Mouse (Mus musculus) hindbrain, embryonic 13.5 days (tissue): ENCODE results near the gene Cldn1. TPM values are rescaled to one million over a fixed set of nuclear protein-coding genes. Genes with fewer than 3 reads are reported as not detected.

ENCODE experiments used
- ATAC-seq: fragments of 200-750 bp; cut with Nextera tagmentation; 2 replicates; pipeline ENCODE4 v1.8.0; 2017; ENCODE audit warnings: moderate TSS enrichment; ENCODE audit not compliant: low FRiP score
- H3K27ac ChIP-seq: fragments of 300-500 bp; sonication (generic); 2 replicates; pipeline ENCODE4 v1.5.1; 2015; ENCODE audit warnings: inconsistent platforms, mild to moderate bottlenecking, moderate library complexity
- H3K27me3 ChIP-seq: fragments of 300-500 bp; sonication (generic); 2 replicates; pipeline ENCODE4 v1.6.1; 2015; ENCODE audit warnings: mild to moderate bottlenecking, inconsistent platforms
- H3K36me3 ChIP-seq: fragments of 300-500 bp; sonication (generic); 2 replicates; pipeline ENCODE4 v1.6.1; 2015; ENCODE audit warnings: mild to moderate bottlenecking, inconsistent platforms
- H3K4me1 ChIP-seq: fragments of 300-500 bp; sonication (generic); replicated peaks from 2 replicates; pipeline ENCODE4 v1.6.1; 2015; ENCODE audit warnings: inconsistent platforms
- H3K4me2 ChIP-seq: fragments of 300-500 bp; sonication (generic); 2 replicates; pipeline ENCODE4 v1.6.1; 2015; ENCODE audit warnings: inconsistent platforms, mild to moderate bottlenecking, moderate library complexity
- H3K4me3 ChIP-seq: fragments of 300-500 bp; sonication (generic); 2 replicates; pipeline ENCODE4 v1.5.1; 2015; ENCODE audit warnings: mild to moderate bottlenecking, inconsistent platforms
- H3K9ac ChIP-seq: fragments of 300-500 bp; sonication (generic); 2 replicates; pipeline ENCODE4 v1.6.1; 2015; ENCODE audit warnings: mild to moderate bottlenecking, inconsistent platforms
- H3K9me3 ChIP-seq: fragments of 300-500 bp; sonication (generic); 2 replicates; pipeline ENCODE4 v1.6.1; 2016; ENCODE audit warnings: inconsistent platforms
- WGBS: fragments of 180-500 bp; shearing (Covaris S2); methylation state at CpG from one replicate; pipeline ENCODE4 v1.1.7; 2015; 5-methylcytosine and 5-hydroxymethylcytosine counted together
- polyA plus RNA-seq: library from polyadenylated mRNA; unstranded; fragments of >200 nt; fragmentation: Nextera tagmentation; extraction: Ambion mirVana; gene quantifications from 2 replicates; pipeline ENCODE4 v1.2.1, GENCODE M21; 2015

Cldn1 gene
- polyA plus RNA-seq = 6.0 and 9.8 TPM in 2 replicates

DNA sequence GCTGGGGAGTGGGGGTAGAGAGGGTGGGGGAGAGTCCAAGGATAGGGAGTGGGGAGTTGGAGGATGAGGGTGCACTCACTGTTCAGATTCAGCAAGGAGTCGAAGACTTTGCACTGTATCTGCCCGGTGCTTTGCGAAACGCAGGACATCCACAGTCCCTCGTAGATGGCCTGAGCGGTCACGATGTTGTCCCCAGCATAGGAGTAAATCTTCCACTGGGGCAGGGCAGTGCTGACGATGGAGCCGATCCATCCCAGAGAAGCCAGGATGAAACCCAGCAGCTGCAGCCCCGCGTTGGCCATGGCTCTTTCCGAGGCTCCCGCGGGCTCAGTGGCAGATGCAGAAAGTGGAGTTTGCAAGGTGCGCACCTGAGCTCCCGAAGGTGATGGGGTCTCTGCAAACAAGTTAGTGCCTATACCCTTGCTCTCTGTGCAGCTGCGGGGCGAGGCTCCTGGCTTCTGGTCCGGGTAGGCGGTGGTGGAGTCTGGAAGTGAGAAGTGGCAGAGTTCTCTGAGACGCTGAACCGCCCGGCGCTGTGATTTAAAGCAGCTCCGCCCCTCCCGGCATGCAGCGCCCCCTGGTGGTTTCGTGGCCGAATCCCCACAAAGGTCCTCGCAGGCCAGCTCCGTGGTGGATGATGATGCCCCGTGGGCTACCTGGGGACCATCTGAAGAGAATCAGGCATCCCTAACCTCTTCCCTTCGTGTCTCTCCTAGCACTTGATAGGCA, at the start of gene Cldn1:
Gene Cldn1 (minus strand): TSS at position 517 of the 729 bp plus-strand sequence.
- H3K36me3 ChIP-seq = no peaks in the 10 kb centered on the region
- ATAC-seq = peak; percentile 88
- WGBS = 3% methylated on average over 33 of the region's 33 CpGs

DNA sequence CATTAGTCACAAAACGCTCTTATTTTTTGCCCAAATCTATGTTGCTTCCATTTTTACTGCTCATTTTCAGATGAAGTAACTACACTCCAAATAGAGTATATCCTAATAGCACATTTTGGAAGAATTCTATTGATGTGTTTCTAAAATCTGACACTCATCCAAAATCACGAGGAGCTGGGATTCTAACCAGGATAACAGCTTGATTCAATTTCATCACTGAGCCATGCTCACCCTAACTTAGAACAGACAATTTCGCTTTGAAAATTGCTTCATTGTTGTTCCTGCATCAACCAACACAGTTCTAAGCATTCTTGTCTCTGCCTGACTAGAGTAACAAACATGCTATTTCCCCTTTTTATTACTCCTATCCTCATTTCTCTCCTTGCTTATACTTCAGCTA, 47.0 kb upstream of the Cldn1 start:
- H3K27me3 ChIP-seq = no peaks in the 10 kb centered on the region

More for the DNA sequence above, at the start of gene Cldn1:
- Histone ChIP-seq H3K4me2 (peak within 1 kb of the TSS; percentile 82), H3K27me3 (peaks cover 7% of the 10 kb centered on the region; the same call in 1 of the 2 replicates), H3K9me3 (no peaks in the 10 kb centered on the region), H3K4me1 (peaks cover 9% of the 10 kb centered on the region), H3K4me3 (peak within 1 kb of the TSS; percentile 48), H3K27ac (no peak within 1 kb of the TSS), H3K9ac (peak within 1 kb of the TSS; percentile 60)

DNA sequence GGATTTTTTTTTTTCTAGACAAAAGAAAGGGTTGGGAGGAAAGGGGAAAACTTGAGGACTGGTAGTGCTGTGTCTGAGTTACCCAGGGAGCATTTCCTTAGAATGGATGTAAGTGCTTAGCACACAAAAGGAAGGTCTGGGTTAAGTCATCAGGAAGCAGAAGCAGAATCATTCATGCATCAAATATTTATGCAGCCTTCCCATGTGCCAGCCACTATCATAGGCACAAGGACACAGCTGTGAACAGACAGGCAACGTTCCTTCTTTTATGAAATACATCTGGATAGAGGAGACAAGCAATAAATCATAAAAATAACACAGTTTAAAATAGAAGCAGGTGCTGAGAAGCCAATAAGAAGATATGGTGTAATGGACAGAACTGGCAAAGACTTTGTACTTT, 32.4 kb upstream of the Cldn1 start:
- no peak for ATAC-seq
- no peak overlapping the region for H3K9ac ChIP-seq
- WGBS = 29% methylated on average over 1 of the region's 1 CpGs
- H3K27ac ChIP-seq = peak overlapping the region; percentile 4; the same call in 1 of the 2 replicates
- H3K4me2 ChIP-seq = no peak overlapping the region
- no peaks in the 10 kb centered on the region for H3K27me3 ChIP-seq
- no peaks in the 10 kb centered on the region for H3K4me1 ChIP-seq
- H3K4me3 ChIP-seq = no peak overlapping the region
- no peaks in the 10 kb centered on the region for H3K9me3 ChIP-seq
- H3K36me3 ChIP-seq = no peaks in the 10 kb centered on the region

More for the DNA sequence above, 47.0 kb upstream of the Cldn1 start:
- Histone ChIP-seq H3K27ac (no peak overlapping the region), H3K36me3 (no peaks in the 10 kb centered on the region), H3K4me3 (no peak overlapping the region), H3K4me2 (no peak overlapping the region), H3K9ac (no peak overlapping the region), H3K9me3 (no peaks in the 10 kb centered on the region), H3K4me1 (no peaks in the 10 kb centered on the region)
- no peak for ATAC-seq
- 95% methylated on average over 3 of the region's 3 CpGs for WGBS

DNA sequence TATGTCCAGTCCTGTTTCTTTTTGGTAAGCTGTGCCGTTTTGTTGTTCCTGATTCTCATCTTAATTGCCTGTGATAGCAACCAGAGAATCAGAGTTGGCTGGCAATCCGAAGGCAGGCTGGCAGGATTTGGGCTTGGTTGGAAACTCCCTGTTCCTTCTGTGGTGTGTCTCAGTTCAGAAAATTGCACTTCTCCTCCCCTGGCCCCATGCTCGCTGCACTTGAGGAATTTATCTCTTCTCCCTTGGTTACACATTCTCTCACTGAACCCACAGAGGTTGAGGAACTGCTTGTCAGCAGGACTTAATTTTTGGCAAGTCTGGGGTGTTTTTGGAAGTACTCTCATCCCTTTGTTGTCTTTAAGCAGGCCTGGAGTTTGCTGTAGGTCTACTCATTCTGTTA, 29.3 kb upstream of the Cldn1 start:
- no peaks in the 10 kb centered on the region for H3K27me3 ChIP-seq
- no peak overlapping the region for H3K9ac ChIP-seq
- H3K9me3 ChIP-seq = no peaks in the 10 kb centered on the region
- 57% methylated on average over 3 of the region's 3 CpGs for WGBS
- H3K27ac ChIP-seq = no peak overlapping the region
- H3K4me1 ChIP-seq = no peaks in the 10 kb centered on the region
- H3K4me2 ChIP-seq = no peak overlapping the region
- no peaks in the 10 kb centered on the region for H3K36me3 ChIP-seq
- H3K4me3 ChIP-seq = no peak overlapping the region
- ATAC-seq = no peak

DNA sequence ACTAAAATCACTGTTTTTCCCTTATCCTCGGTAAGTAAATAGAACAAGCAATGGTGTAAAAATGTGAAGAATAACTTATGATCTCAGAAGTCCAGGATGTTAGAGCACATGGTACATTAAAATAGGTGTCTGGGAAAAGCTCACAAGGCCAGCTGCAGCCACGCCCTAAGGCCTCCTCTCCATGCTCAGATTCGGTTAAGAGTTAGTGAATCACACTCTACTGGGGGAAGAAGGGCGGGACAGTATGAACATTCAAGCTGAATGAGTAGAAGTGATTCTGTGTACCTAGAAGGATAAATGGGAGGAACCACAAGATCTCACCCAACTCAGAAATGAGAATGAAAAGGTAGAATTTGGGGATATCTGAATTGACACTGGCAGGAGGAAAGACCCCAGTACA, 28.9 kb upstream of the Cldn1 start:
- Histone ChIP-seq H3K36me3 (no peaks in the 10 kb centered on the region), H3K9me3 (no peaks in the 10 kb centered on the region), H3K4me1 (no peaks in the 10 kb centered on the region), H3K27ac (no peak overlapping the region), H3K4me3 (no peak overlapping the region), H3K4me2 (no peak overlapping the region), H3K27me3 (no peaks in the 10 kb centered on the region), H3K9ac (no peak overlapping the region)
- 82% methylated on average over 4 of the region's 4 CpGs for WGBS
- ATAC-seq = no peak

DNA sequence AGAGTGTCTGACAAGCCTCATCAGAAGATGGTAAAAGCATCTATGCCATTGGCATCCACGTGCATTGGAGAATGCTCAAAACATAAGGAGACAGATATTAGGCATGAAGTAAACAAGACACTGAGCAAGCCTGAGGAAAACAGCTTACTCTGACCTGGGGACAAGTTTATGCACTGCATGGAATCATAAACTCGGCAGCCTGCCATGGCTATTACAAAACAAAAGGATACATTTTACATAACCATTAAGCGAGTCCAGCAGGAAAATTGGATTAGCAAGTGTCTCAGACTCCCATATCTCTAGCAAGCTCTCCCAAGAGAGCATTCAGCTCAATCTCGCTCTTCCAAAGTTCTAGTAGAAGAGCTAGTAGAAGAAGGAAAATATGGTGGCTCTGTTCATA, 19.3 kb upstream of the Cldn1 start:
- Histone ChIP-seq H3K4me3 (no peak overlapping the region), H3K9ac (no peak overlapping the region), H3K9me3 (no peaks in the 10 kb centered on the region), H3K4me1 (no peaks in the 10 kb centered on the region), H3K4me2 (no peak overlapping the region), H3K36me3 (no peaks in the 10 kb centered on the region), H3K27ac (no peak overlapping the region), H3K27me3 (no peaks in the 10 kb centered on the region)
- no peak for ATAC-seq
- WGBS = 75% methylated on average over 4 of the region's 4 CpGs

DNA sequence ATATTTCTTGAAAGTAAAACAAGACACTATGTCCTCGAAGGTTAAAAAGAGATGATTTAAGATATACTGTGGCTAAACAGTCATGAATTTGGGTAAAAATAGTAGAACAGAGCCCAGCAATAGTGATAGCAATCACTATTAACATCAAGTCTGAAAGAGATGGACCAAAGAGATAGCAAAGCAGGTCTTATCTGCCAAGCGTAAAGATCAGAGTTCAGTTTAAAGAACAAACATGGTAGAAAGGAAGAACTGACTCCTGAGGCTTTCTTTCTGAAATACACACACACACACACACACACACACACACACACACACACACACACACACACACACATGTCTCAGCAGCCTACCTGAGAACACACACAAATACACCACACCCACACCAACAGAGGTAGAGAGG, 14.5 kb upstream of the Cldn1 start:
- Histone ChIP-seq H3K9ac (no peak overlapping the region), H3K36me3 (no peaks in the 10 kb centered on the region), H3K9me3 (no peaks in the 10 kb centered on the region), H3K4me3 (no peak overlapping the region), H3K4me1 (no peaks in the 10 kb centered on the region), H3K27me3 (no peaks in the 10 kb centered on the region), H3K27ac (no peak overlapping the region), H3K4me2 (no peak overlapping the region)
- ATAC-seq = no peak
- 97% methylated on average over 2 of the region's 2 CpGs for WGBS

DNA sequence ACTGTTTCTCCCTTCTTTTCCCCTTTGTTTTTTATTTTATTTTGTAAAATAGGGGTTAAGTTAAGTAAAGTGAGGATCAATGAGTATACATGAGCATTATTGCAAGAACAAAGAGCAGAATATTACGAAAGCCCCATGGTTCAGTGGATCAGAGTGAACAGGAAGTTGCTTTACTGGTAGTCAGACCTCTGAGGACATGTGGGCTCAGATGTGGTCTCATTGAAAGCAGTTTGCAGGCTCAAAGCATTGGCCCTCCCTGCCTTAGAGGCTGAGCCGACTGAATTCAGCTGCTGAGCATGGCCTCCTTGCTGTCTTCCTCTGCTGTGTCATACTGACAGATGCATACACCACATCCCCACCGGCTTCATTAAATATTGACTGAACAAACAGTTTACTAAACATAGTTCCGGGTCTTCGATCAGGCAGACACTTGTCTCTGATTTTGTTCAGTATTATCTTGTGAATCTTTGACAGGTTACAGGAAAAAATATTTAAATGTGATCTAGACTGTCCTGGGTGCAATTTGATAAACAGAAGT, 12.5 kb upstream of the Cldn1 start:
- Histone ChIP-seq H3K9me3 (no peaks in the 10 kb centered on the region), H3K4me1 (no peaks in the 10 kb centered on the region), H3K36me3 (no peaks in the 10 kb centered on the region), H3K4me3 (no peak overlapping the region), H3K9ac (no peak overlapping the region), H3K27ac (no peak overlapping the region), H3K27me3 (no peaks in the 10 kb centered on the region), H3K4me2 (no peak overlapping the region)
- 75% methylated on average over 5 of the region's 5 CpGs for WGBS
- ATAC-seq = no peak

DNA sequence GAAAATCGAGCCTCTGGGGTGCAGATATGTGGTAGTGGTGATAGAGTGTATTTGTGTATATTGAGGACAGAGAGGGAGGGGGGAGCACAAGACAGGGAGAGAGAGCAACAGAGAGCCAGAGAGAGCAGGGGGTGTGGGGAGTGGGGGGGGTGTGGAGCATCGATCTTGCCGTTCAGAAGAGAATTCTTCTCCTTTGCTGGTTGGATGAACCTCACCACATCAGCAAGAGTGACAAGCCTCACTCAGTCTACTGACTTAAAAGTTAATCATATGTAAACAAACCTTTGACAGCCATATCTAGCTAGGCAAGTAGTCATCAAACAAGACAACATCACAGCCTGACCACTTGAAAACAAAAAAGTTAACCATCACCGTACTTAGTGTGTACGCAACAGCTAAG, 5.5 kb upstream of the Cldn1 start:
- no peaks in the 10 kb centered on the region for H3K36me3 ChIP-seq
- H3K4me3 ChIP-seq = no peak overlapping the region
- no peaks in the 10 kb centered on the region for H3K27me3 ChIP-seq
- no peaks in the 10 kb centered on the region for H3K4me1 ChIP-seq
- H3K27ac ChIP-seq = no peak overlapping the region
- H3K4me2 ChIP-seq = no peak overlapping the region
- ATAC-seq = no peak
- no peak overlapping the region for H3K9ac ChIP-seq
- H3K9me3 ChIP-seq = no peaks in the 10 kb centered on the region
- WGBS = 86% methylated on average over 5 of the region's 5 CpGs

DNA sequence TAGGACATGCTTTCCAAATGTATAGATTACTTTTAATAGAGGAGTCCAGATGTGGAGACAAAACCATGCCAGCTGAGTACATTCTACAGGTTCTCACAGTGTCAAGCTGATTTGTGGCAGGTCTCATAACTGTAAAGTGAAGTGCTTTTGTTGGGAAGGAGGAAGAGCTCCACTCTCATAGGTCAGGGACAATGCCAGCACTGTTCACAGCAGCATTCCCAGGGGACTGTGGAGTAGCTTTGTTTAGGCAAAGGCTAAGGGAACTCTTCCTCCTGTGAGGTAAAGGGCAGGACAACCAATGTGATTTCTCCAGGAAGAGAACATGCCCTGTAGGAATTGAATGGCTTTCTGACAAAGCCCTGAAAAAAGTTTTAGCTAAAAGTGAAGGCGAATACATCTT, 1.5 kb downstream of the Cldn1 start:
- Histone ChIP-seq H3K9ac (no peak overlapping the region), H3K4me3 (no peak overlapping the region), H3K27ac (no peak overlapping the region), H3K4me2 (no peak overlapping the region), H3K9me3 (no peaks in the 10 kb centered on the region), H3K4me1 (peaks cover 9% of the 10 kb centered on the region), H3K27me3 (peaks cover 7% of the 10 kb centered on the region; the same call in 1 of the 2 replicates), H3K36me3 (no peaks in the 10 kb centered on the region)
- ATAC-seq = no peak
- WGBS = 97% methylated on average over 1 of the region's 1 CpGs

DNA sequence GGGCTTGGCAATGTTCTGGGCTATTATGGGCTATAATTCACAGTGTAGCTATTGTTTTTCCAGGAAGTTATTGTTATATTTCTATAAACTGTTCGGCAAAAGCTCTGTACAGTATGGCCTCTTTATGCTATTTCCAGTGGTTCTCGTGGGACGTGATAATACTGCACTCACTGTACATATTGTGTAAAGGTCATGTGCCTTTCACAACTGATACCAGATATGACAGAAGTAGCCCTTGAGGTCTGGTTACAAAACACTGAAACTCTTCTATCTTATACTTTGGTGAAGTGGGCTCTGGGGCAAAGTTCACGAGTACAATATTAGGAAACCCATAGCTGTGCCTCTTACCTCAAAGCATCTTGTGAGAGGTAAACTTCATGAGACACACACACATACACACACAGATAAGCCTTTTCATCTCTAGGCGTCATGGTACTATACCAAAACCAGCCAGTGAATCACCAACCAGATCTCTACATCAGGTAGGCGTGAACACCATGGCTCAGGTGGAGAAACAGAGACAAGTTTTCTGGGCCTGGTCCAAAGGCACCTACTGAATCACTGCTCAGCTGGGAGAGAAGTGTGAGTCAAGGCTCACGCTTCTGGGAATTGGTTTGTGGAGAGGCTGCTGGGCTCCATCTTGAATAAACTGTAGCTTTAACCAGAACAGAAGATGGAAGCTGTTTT, 2.5 kb downstream of the Cldn1 start:
- Histone ChIP-seq H3K9me3 (no peaks in the 10 kb centered on the region), H3K27ac (no peak overlapping the region), H3K4me1 (peaks cover 9% of the 10 kb centered on the region), H3K4me2 (0 out of 2 replicates have a peak overlapping the region, but pooled peaks have one; percentile 4), H3K36me3 (no peaks in the 10 kb centered on the region), H3K9ac (no peak overlapping the region), H3K4me3 (no peak overlapping the region), H3K27me3 (peaks cover 7% of the 10 kb centered on the region; the same call in 1 of the 2 replicates)
- ATAC-seq = no peak
- 88% methylated on average over 7 of the region's 7 CpGs for WGBS

DNA sequence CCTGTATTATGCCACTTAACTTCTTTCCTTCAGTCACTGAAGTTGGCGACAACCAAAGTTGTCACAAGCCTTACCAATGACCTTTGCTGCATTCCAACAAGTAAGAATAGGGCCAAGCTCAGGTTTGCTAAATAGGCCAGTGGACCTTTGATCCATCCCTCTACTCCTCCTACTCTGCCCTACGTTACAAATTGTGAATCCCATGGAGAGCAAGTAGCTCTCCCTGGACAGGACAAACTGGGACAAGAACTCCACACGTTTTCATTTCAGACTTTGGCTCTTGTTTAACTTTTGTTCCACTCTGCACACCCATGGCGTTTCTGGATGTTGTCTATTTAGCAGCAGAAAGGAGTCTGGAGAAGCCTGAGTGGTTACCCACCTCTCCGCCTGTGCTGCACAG, 3.5 kb downstream of the Cldn1 start:
- Histone ChIP-seq H3K4me2 (no peak overlapping the region), H3K36me3 (no peaks in the 10 kb centered on the region), H3K27me3 (peaks cover 7% of the 10 kb centered on the region; the same call in 1 of the 2 replicates), H3K27ac (no peak overlapping the region), H3K9ac (no peak overlapping the region), H3K9me3 (no peaks in the 10 kb centered on the region), H3K4me1 (peaks cover 9% of the 10 kb centered on the region), H3K4me3 (no peak overlapping the region)
- ATAC-seq = no peak
- 76% methylated on average over 5 of the region's 5 CpGs for WGBS
